Mouse (Mus musculus) thymus, adult 2 months (tissue): ENCODE results near the gene Slmap.

Source experiments
- CTCF ChIP-seq: fragments of 200-500 bp; IDR thresholded peaks from 2 replicates; pipeline ENCODE4 v1.5.1; 2012; ENCODE audit warnings: mild to moderate bottlenecking, control low read depth, low read length, moderate library complexity, borderline replicate concordance; ENCODE audit not compliant: control insufficient read depth, poor library complexity, insufficient read depth; ENCODE audit errors: extremely low read depth
- POLR2A ChIP-seq: fragments of 200-500 bp; IDR thresholded peaks from 2 replicates; pipeline ENCODE4 v1.6.1; 2012; ENCODE audit warnings: mild to moderate bottlenecking, low read length, control low read depth, moderate library complexity; ENCODE audit not compliant: control insufficient read depth, poor library complexity, insufficient read depth; ENCODE audit errors: extremely low read depth

- no peak for TF ChIP-seq CTCF
- TF ChIP-seq POLR2A, result no peak
Observed at GRCm38 (mm10) chr14:26525955-26526354, 8.8 kb downstream of the Slmap start.
